Mouse (Mus musculus) CH12.LX (cell line): Measurements from ENCODE around the gene Lbhd1. TPM values are rescaled to one million over a fixed set of nuclear protein-coding genes. Genes with fewer than 3 reads are reported as not detected.
A peak's percentile ranks its signal among the peaks of the same experiment; 100 is the strongest.

Experiments used
- DNase-seq: peaks from one replicate; pipeline ENCODE4 v3.0.0-alpha.2; 2013; ENCODE audit errors: extremely low read depth
- H3K27ac ChIP-seq: 2 replicates; pipeline ENCODE4 v1.5.1; 2012; ENCODE audit warnings: low read depth, mild to moderate bottlenecking, control low read depth, moderate library complexity; ENCODE audit not compliant: insufficient read depth
- H3K27me3 ChIP-seq: replicated peaks from 2 replicates; pipeline ENCODE3; 2012; ENCODE audit warnings: inconsistent platforms
- H3K36me3 ChIP-seq, 2 experiments: replicated peaks in 1 of 2; 2 replicates each; pipeline versions ENCODE3 to v1.6.1; 2012; ENCODE audit warnings: inconsistent platforms in 1 of 2, low read length in 1 of 2, mild to moderate bottlenecking in 1 of 2, mixed read lengths in 1 of 2, moderate library complexity in 1 of 2; ENCODE audit not compliant: control insufficient read depth in 1 of 2, insufficient read depth in 1 of 2
- H3K4me1 ChIP-seq, 2 experiments: 2 replicates each; pipeline ENCODE4 v1.6.1; 2012; ENCODE audit warnings: inconsistent platforms in 1 of 2, moderate library complexity in 1 of 2; ENCODE audit not compliant: insufficient read depth in 2 of 2, control insufficient read depth in 1 of 2
- H3K4me2 ChIP-seq: 2 replicates; pipeline ENCODE4 v1.6.1; 2012; ENCODE audit warnings: low read depth, mild to moderate bottlenecking, control low read depth; ENCODE audit not compliant: poor library complexity, insufficient read depth, severe bottlenecking
- H3K4me3 ChIP-seq, 3 experiments: fragments of 150-350 bp in 1 of 3; sonication (generic) in 1 of 3; replicated peaks in 1 of 3; 2 replicates each; pipeline versions ENCODE3 to v1.5.1; 2011 to 2012; ENCODE audit warnings: low read depth in 2 of 3, low read length in 2 of 3, mild to moderate bottlenecking in 2 of 3, moderate library complexity in 2 of 3, control low read depth in 1 of 3, improper control_type of control experiment in 1 of 3, inconsistent platforms in 1 of 3, mixed read lengths in 1 of 3; ENCODE audit not compliant: poor library complexity in 1 of 3
- H3K79me2 ChIP-seq: replicated peaks from 2 replicates; pipeline ENCODE4 v1.6.1; 2012; ENCODE audit warnings: mild to moderate bottlenecking, moderate library complexity; ENCODE audit not compliant: control insufficient read depth, poor library complexity, insufficient read depth, severe bottlenecking; ENCODE audit errors: extremely low read depth
- H3K9ac ChIP-seq: 2 replicates; pipeline ENCODE4 v1.6.1; 2012; ENCODE audit warnings: low read depth, mild to moderate bottlenecking, control low read depth, moderate library complexity; ENCODE audit not compliant: insufficient read depth
- H3K9me3 ChIP-seq: replicated peaks from 2 replicates; pipeline ENCODE3; 2012; ENCODE audit warnings: low read length, inconsistent platforms, mixed read lengths
- BHLHE40 ChIP-seq: IDR thresholded peaks from 2 replicates; pipeline ENCODE4 v1.6.1; 2011; ENCODE audit warnings: mild to moderate bottlenecking, low read depth, low read length, improper control_type of control experiment
- CHD1 ChIP-seq: IDR thresholded peaks from 2 replicates; pipeline ENCODE4 v1.6.1; 2012; ENCODE audit warnings: low read depth, low read length, improper control_type of control experiment, inconsistent platforms
- CHD2 ChIP-seq: IDR thresholded peaks from 2 replicates; pipeline ENCODE4 v1.6.1; 2011; ENCODE audit warnings: low read length, improper control_type of control experiment
- CTCF ChIP-seq, 2 experiments: IDR thresholded peaks in 1 of 2; conservative IDR thresholded peaks in 1 of 2; 2 replicates each; pipeline ENCODE4 v1.5.1; 2011 to 2012; ENCODE audit warnings: low read depth in 2 of 2, low read length in 2 of 2, improper control_type of control experiment in 1 of 2, inconsistent platforms in 1 of 2, mild to moderate bottlenecking in 1 of 2, moderate library complexity in 1 of 2
- E2F4 ChIP-seq: IDR thresholded peaks from 2 replicates; pipeline ENCODE4 v1.6.1; 2011; ENCODE audit warnings: low read depth, low read length, improper control_type of control experiment; ENCODE audit not compliant: insufficient replicate concordance
- ELF1 ChIP-seq: IDR thresholded peaks from 2 replicates; pipeline ENCODE4 v1.6.1; 2014; ENCODE audit warnings: low read depth, mild to moderate bottlenecking, inconsistent platforms, low read length, improper control_type of control experiment
- EP300 ChIP-seq: IDR thresholded peaks from 2 replicates; pipeline ENCODE4 v1.6.1; 2011; ENCODE audit warnings: low read length, improper control_type of control experiment
- ETS1 ChIP-seq: conservative IDR thresholded peaks from 2 replicates; pipeline ENCODE4 v1.6.1; 2012; ENCODE audit warnings: low read depth, mild to moderate bottlenecking, inconsistent platforms, low read length, improper control_type of control experiment, moderate library complexity
- GABPA ChIP-seq: IDR thresholded peaks from 2 replicates; pipeline ENCODE4 v1.6.1; 2012; ENCODE audit warnings: low read depth, low read length, improper control_type of control experiment, inconsistent platforms; ENCODE audit not compliant: insufficient replicate concordance
- HCFC1 ChIP-seq: IDR thresholded peaks from 2 replicates; pipeline ENCODE4 v1.6.1; 2012; ENCODE audit warnings: low read depth, mild to moderate bottlenecking, inconsistent platforms, low read length, improper control_type of control experiment
- IRF4 ChIP-seq: IDR thresholded peaks from 2 replicates; pipeline ENCODE4 v1.6.1; 2014; ENCODE audit warnings: low read depth, mild to moderate bottlenecking, inconsistent platforms, low read length, improper control_type of control experiment
- JUND ChIP-seq: conservative IDR thresholded peaks from 2 replicates; pipeline ENCODE4 v1.6.1; 2011; ENCODE audit warnings: low read depth, low read length, improper control_type of control experiment
- KAT2A ChIP-seq: IDR thresholded peaks from 2 replicates; pipeline ENCODE4 v1.6.1; 2012; ENCODE audit warnings: low read length, improper control_type of control experiment, inconsistent platforms; ENCODE audit not compliant: insufficient replicate concordance
- MAFK ChIP-seq: IDR thresholded peaks from 2 replicates; pipeline ENCODE4 v1.6.1; 2011; ENCODE audit warnings: low read length, improper control_type of control experiment; ENCODE audit not compliant: insufficient replicate concordance
- MAX ChIP-seq: IDR thresholded peaks from 2 replicates; pipeline ENCODE4 v1.6.1; 2011; ENCODE audit warnings: low read length, improper control_type of control experiment
- MAZ ChIP-seq: IDR thresholded peaks from 2 replicates; pipeline ENCODE4 v1.6.1; 2012; ENCODE audit warnings: low read depth, mild to moderate bottlenecking, inconsistent platforms, low read length, improper control_type of control experiment, moderate library complexity
- MEF2A ChIP-seq: IDR thresholded peaks from 2 replicates; pipeline ENCODE4 v1.6.1; 2014; ENCODE audit warnings: low read depth, mild to moderate bottlenecking, inconsistent platforms, low read length, improper control_type of control experiment, borderline replicate concordance
- MXI1 ChIP-seq: IDR thresholded peaks from 2 replicates; pipeline ENCODE4 v1.6.1; 2011; ENCODE audit warnings: mild to moderate bottlenecking, low read depth, low read length, improper control_type of control experiment
- MYC ChIP-seq: IDR thresholded peaks from 2 replicates; pipeline ENCODE4 v1.6.1; 2011; ENCODE audit warnings: low read depth, mild to moderate bottlenecking, improper control_type of control experiment, low read length
- NELFE ChIP-seq: IDR thresholded peaks from 2 replicates; pipeline ENCODE4 v1.6.1; 2011; ENCODE audit warnings: low read depth, low read length, improper control_type of control experiment
- PAX5 ChIP-seq: IDR thresholded peaks from 2 replicates; pipeline ENCODE4 v1.6.1; 2012; ENCODE audit warnings: low read length, inconsistent platforms, mixed read lengths
- POLR2AphosphoS2 ChIP-seq: IDR thresholded peaks from 2 replicates; pipeline ENCODE4 v1.6.1; 2011; ENCODE audit warnings: low read depth, low read length, improper control_type of control experiment
- RAD21 ChIP-seq: IDR thresholded peaks from 2 replicates; pipeline ENCODE4 v1.6.1; 2011; ENCODE audit warnings: low read depth, mild to moderate bottlenecking, low read length, improper control_type of control experiment, moderate library complexity
- RCOR1 ChIP-seq: conservative IDR thresholded peaks from 2 replicates; pipeline ENCODE4 v1.6.1; 2012; ENCODE audit warnings: low read depth, mild to moderate bottlenecking, inconsistent platforms, low read length, improper control_type of control experiment
- SIN3A ChIP-seq: IDR thresholded peaks from 2 replicates; pipeline ENCODE4 v1.6.1; 2012; ENCODE audit warnings: low read length, improper control_type of control experiment, inconsistent platforms
- TCF12 ChIP-seq: IDR thresholded peaks from 2 replicates; pipeline ENCODE4 v1.6.1; 2014; ENCODE audit warnings: low read depth, mild to moderate bottlenecking, inconsistent platforms, low read length, improper control_type of control experiment
- ZMIZ1 ChIP-seq: IDR thresholded peaks from 2 replicates; pipeline ENCODE4 v1.6.1; 2012; ENCODE audit warnings: low read depth, mild to moderate bottlenecking, inconsistent platforms, low read length, improper control_type of control experiment
- ZNF384 ChIP-seq: IDR thresholded peaks from 2 replicates; pipeline ENCODE4 v1.6.1; 2012; ENCODE audit warnings: low read depth, low read length, improper control_type of control experiment, inconsistent platforms
- dilution Hi-C: fragments of 300-500 bp; cut with MboI; formaldehyde crosslinking; loops from 2 replicates; pipeline ENCODE4 v1.14.3; 2020; ENCODE audit warnings: low sequenced_read_pairs; ENCODE audit not compliant: extremely low pct_unique_long_range_greater_than_20kb, extremely low pct_ligation_motif_present
- in situ Hi-C: fragments of 300-500 bp; cut with MboI; formaldehyde crosslinking; loops from 3 replicates; pipeline ENCODE4 v1.14.3; 2019; ENCODE audit warnings: low sequenced_read_pairs, low pct_ligation_motif_present, low pct_unique_long_range_greater_than_20kb, mixed read lengths
- polyA plus RNA-seq: library from polyadenylated mRNA; unstranded; fragments of >175 nt; gene quantifications from 2 replicates; pipeline ENCODE4 v1.2.1, GENCODE M21; 2012; ENCODE audit warnings: low read depth; ENCODE audit not compliant: insufficient read length
- total RNA-seq, 2 experiments: library from RNA; depleted of rRNA; stranded (reverse); fragments of 300-350 nt in 1 of 2; fragments of >200 nt in 1 of 2; gene quantifications; 2 replicates each; pipeline ENCODE4 v1.2.3; 2012 to 2014

The Lbhd1 gene
- total and polyA plus RNA-seq, 3 experiments, result 7.5 to 50.4 (median 15.6) TPM

DNA sequence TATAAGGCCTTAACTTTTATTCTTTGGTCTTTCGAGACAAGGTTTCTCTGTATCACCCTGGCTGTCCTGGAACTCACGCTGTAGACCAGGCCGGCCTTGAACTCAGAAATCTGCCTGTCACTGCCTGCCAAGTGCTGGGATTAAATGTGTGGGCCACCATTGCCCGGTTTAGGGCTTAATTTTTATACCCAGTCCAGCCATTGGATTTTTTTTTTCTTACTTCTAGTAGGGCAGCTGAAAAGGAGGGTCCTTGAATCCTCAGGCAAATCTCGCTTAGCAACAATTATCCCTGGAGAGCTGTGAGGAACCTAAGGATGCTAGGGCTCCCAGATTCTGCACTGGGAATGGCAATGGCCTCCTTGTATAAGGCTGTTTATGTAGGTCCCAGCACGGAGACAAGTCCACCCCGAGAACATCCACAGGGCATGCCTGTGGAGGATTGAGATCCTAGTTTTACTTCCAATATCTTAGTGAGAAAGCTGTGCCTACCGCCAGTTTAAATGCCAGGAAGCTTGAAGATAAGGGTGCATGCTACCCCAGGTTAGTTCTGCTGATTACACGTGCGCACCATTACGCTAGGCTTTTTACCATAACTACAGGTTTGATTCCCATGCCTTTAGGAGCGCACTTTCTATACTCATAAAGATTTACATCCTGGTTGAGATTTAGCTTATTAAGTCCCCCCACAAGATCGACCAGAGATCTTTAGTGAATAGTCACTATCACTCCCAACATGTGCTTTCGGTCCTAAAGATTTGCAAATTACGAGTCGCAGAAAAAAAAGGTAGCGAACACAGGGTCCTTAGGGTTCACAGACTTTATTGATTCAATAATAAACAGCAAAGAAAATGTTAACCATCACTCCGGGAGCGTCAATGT, 4.3 kb downstream of the Lbhd1 start:
- Histone ChIP-seq H3K4me2 (peak overlapping the region; percentile 66), H3K27me3 (no peaks in the 10 kb centered on the region), H3K4me1 (peaks cover 0 to 32% of the 10 kb centered on the region in 2 experiments; a peak in 2 of 4 replicates), H3K36me3 (peaks cover 14 to 22% of the 10 kb centered on the region in 2 experiments), H3K27ac (peak overlapping the region; percentile 5; the same call in 1 of the 2 replicates), H3K4me3 (peak overlapping the region; percentile 68 to 77 (median 74)), H3K9ac (peak overlapping the region; percentile 95), H3K79me2 (peaks cover 26% of the 10 kb centered on the region), H3K9me3 (no peaks in the 10 kb centered on the region)
- in situ Hi-C loops (no loop called here), dilution Hi-C loops (no loop called here)
- no peak for DNase-seq
- TF ChIP-seq ZNF384, result no peak
- no peak for TF ChIP-seq MAFK
- no peak for TF ChIP-seq HCFC1
- 0 out of 2 replicates have a peak, but pooled peaks have one; percentile 3 for TF ChIP-seq MAZ
- peak; percentile 57; the same call in 1 of the 2 replicates for TF ChIP-seq POLR2AphosphoS2
- no peak for TF ChIP-seq KAT2A
- TF ChIP-seq MYC, result peak; percentile 91
- TF ChIP-seq MXI1, result peak; percentile 71
- TF ChIP-seq BHLHE40, result peak; percentile 40; the same call in 1 of the 2 replicates
- TF ChIP-seq EP300, result no peak
- TF ChIP-seq ZMIZ1, result no peak; the same call in 1 of the 2 replicates
- no peak for TF ChIP-seq ELF1
- TF ChIP-seq CHD1, result no peak
- no peak for TF ChIP-seq E2F4
- peak; percentile 78 for TF ChIP-seq MAX
- TF ChIP-seq TCF12, result no peak
- TF ChIP-seq JUND, result no peak

DNA sequence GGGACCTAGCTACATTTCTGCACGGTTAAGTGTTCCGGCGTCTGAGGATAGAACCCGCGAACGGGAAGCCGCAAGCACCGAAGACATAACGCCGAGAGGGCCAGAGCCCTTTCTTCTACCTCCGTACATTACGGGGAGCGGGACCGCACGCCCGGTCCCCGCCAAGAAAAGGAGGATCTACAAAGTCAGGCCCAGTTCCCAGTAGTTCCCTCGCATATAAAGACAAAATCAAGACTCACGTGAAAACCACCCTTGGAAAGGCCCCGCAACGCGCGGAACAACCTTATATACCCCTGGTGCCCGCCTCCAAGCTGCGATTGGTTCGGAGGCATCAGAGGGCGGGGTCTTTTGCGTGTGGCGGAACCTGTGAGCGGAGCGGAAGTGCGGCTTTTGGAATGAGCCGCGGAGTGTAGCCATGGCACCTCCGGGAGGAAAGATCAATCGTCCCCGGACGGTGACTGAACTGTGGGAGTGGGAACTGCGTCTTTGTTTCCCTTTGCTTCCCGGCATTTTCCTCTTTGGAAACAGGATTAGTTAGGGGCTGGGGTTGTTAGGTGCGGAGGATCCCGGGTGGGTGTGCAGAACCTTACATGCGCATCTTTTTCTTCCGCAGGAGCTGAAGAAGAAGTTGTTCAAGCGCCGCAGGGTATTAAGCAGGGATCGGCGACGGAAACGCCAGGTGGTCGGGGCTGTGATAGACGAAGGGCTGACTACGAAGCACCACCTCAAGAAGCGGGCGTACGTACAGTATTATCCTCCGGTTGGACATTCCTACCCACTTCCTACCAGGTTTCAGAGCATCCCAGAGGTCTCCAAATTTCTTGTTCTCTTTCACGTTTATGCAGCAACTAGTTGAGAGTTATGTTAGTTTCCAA, 5.2 kb downstream of the Lbhd1 start, which contains the start of the genes 1810009A15Rik and Gm49416:
1810009A15Rik (plus strand) TSS at position 343 of the 875 bp plus-strand sequence.
Gm49416 (plus strand) TSS at position 416 of the 875 bp plus-strand sequence.
- no peaks in the 10 kb centered on the region for H3K27me3 ChIP-seq
- in situ Hi-C loops (no loop called here), dilution Hi-C loops (no loop called here)
- H3K9me3 ChIP-seq, result no peaks in the 10 kb centered on the region
- peak within 1 kb of the TSS; percentile 72 to 81 (median 77) for H3K4me3 ChIP-seq
- H3K4me1 ChIP-seq, result peaks cover 0 to 30% of the 10 kb centered on the region in 2 experiments; a peak in 2 of 4 replicates
- H3K79me2 ChIP-seq, result peaks cover 35% of the 10 kb centered on the region
- H3K4me2 ChIP-seq, result peak within 1 kb of the TSS; percentile 66
- DNase-seq, result peak; percentile 97
- H3K27ac ChIP-seq, result peak within 1 kb of the TSS; percentile 50; the same call in 1 of the 2 replicates
- peaks cover 14 to 22% of the 10 kb centered on the region in 2 experiments for H3K36me3 ChIP-seq
- H3K9ac ChIP-seq, result peak within 1 kb of the TSS; percentile 95
- no peak for TF ChIP-seq IRF4
- peak; percentile 81 for TF ChIP-seq HCFC1
- peak; percentile 93 for TF ChIP-seq TCF12
- no peak; the same call in 1 of the 2 replicates for TF ChIP-seq RCOR1
- no peak for TF ChIP-seq MAFK
- TF ChIP-seq MEF2A, result peak; percentile 63
- no peak for TF ChIP-seq GABPA
- TF ChIP-seq ZNF384, result no peak
- TF ChIP-seq CTCF (conservative IDR thresholded peaks at IDR 0.05 in 1 of 2, IDR thresholded peaks at IDR 0.05 in 1 of 2; ENCODE audit: low read depth in 2 of 2, low read length in 2 of 2), result no peak
- TF ChIP-seq ETS1, result 0 out of 2 replicates have a peak, but pooled peaks have one; percentile 30
- peak; percentile 14; the same call in 1 of the 2 replicates for TF ChIP-seq MAZ
- peak; percentile 95 for TF ChIP-seq SIN3A
- TF ChIP-seq ZMIZ1, result peak; percentile 97
- TF ChIP-seq NELFE, result peak; percentile 99
- peak; percentile 91 for TF ChIP-seq ELF1
- no peak for TF ChIP-seq CHD2
- no peak for TF ChIP-seq PAX5
- TF ChIP-seq RAD21, result no peak
